Mouse (Mus musculus) kidney, postnatal 0 days (tissue): ENCODE measurements at regions not wholly inside any gene's neighbourhood (a gene's known extent, or its start where the extent isn't known, plus 50 kb on each side); places are given as distances from the start of the nearest gene placed in this dataset.

Experiments
- ATAC-seq: fragments of 200-750 bp; cut with Nextera tagmentation; replicated peaks from 2 replicates; pipeline ENCODE4 v1.8.0; 2017; ENCODE audit warnings: low read depth, moderate number of reproducible peaks, moderate TSS enrichment, moderate library complexity; ENCODE audit not compliant: low FRiP score
- DNase-seq: peaks from one replicate; pipeline ENCODE4 v3.0.0-alpha.2; 2016; ENCODE audit warnings: low spot score
- H3K27ac ChIP-seq: fragments of 300-500 bp; sonication (generic); 2 replicates; pipeline ENCODE4 v1.5.1; 2014; ENCODE audit warnings: mild to moderate bottlenecking
- H3K27me3 ChIP-seq: fragments of 300-500 bp; sonication (generic); 2 replicates; pipeline ENCODE4 v1.6.1; 2014; ENCODE audit warnings: low read length, mixed read lengths; ENCODE audit not compliant: insufficient read depth
- H3K36me3 ChIP-seq: fragments of 300-500 bp; sonication (generic); 2 replicates; pipeline ENCODE4 v1.6.1; 2014; ENCODE audit warnings: low read length, mixed read lengths; ENCODE audit not compliant: insufficient read depth
- H3K4me1 ChIP-seq: fragments of 300-500 bp; sonication (generic); replicated peaks from 2 replicates; pipeline ENCODE4 v1.6.1; 2014; ENCODE audit warnings: antibody characterized with exemption, low read length, mixed read lengths; ENCODE audit not compliant: insufficient read depth
- H3K4me2 ChIP-seq: fragments of 300-500 bp; sonication (generic); 2 replicates; pipeline ENCODE4 v1.6.1; 2014; ENCODE audit warnings: mild to moderate bottlenecking, low read length, moderate library complexity, mixed read lengths
- H3K4me3 ChIP-seq: fragments of 300-500 bp; sonication (generic); replicated peaks from 2 replicates; pipeline ENCODE4 v1.5.1; 2014; ENCODE audit warnings: low read depth, low read length
- H3K9ac ChIP-seq: fragments of 300-500 bp; sonication (generic); 2 replicates; pipeline ENCODE4 v1.6.1; 2014; ENCODE audit warnings: low read depth, low read length
- H3K9me3 ChIP-seq: fragments of 300-500 bp; sonication (generic); replicated peaks from 2 replicates; pipeline ENCODE4 v1.6.1; 2016; ENCODE audit warnings: low read length, inconsistent platforms, mixed read lengths
- CTCF ChIP-seq: IDR thresholded peaks from 2 replicates; pipeline ENCODE4 v1.5.1; 2016; ENCODE audit warnings: antibody characterized with exemption, low read depth, mild to moderate bottlenecking, moderate library complexity
- WGBS: fragments of 180-500 bp; shearing (Covaris S2); extraction: QIAGEN DNeasy Blood & Tissue Kit; methylation state at CpG from one replicate; pipeline ENCODE4 v1.1.7; 2014; 5-methylcytosine and 5-hydroxymethylcytosine counted together

- no peaks in the 10 kb centered on the region for H3K36me3 ChIP-seq
- H3K27ac ChIP-seq, result no peak overlapping the region
- 55% methylated on average over 1 of the region's 1 CpGs for WGBS
- no peak overlapping the region for H3K4me2 ChIP-seq
- no peaks in the 10 kb centered on the region for H3K27me3 ChIP-seq
- DNase-seq (no peak), ATAC-seq (no peak)
- H3K9me3 ChIP-seq, result no peaks in the 10 kb centered on the region
- no peaks in the 10 kb centered on the region for H3K4me1 ChIP-seq
- H3K4me3 ChIP-seq, result no peak overlapping the region
- H3K9ac ChIP-seq, result no peak overlapping the region
- no peak for TF ChIP-seq CTCF
Measured at GRCm38 (mm10) chr14:89607550-89607949, 1136.4 kb upstream of the Pcdh20 start.

GRCm38 (mm10) chr14:89597812-89598211 lies 1126.6 kb upstream of the Pcdh20 start:
- H3K4me2 ChIP-seq, result no peak overlapping the region
- TF ChIP-seq CTCF, result no peak
- H3K9me3 ChIP-seq, result no peaks in the 10 kb centered on the region
- no peak overlapping the region for H3K27ac ChIP-seq
- no peak for ATAC-seq
- WGBS, result 84% methylated on average over 1 of the region's 1 CpGs
- no peaks in the 10 kb centered on the region for H3K4me1 ChIP-seq
- DNase-seq, result no peak
- no peak overlapping the region for H3K4me3 ChIP-seq
- no peaks in the 10 kb centered on the region for H3K36me3 ChIP-seq
- H3K9ac ChIP-seq, result no peak overlapping the region
- no peaks in the 10 kb centered on the region for H3K27me3 ChIP-seq

GRCm38 (mm10) chr14:89573576-89573975 lies 1102.4 kb upstream of the Pcdh20 start:
- H3K27ac ChIP-seq, result no peak overlapping the region
- H3K36me3 ChIP-seq, result no peaks in the 10 kb centered on the region
- no peaks in the 10 kb centered on the region for H3K27me3 ChIP-seq
- no peaks in the 10 kb centered on the region for H3K4me1 ChIP-seq
- ATAC-seq, result no peak
- WGBS, result 48% methylated on average over 3 of the region's 3 CpGs
- H3K9me3 ChIP-seq, result no peaks in the 10 kb centered on the region
- no peak overlapping the region for H3K4me3 ChIP-seq
- no peak for DNase-seq
- H3K9ac ChIP-seq, result no peak overlapping the region
- TF ChIP-seq CTCF, result no peak
- H3K4me2 ChIP-seq, result no peak overlapping the region

GRCm38 (mm10) chr14:89571703-89572102 lies 1100.5 kb upstream of the Pcdh20 start:
- no peak for TF ChIP-seq CTCF
- Histone ChIP-seq H3K27me3 (no peaks in the 10 kb centered on the region), H3K9ac (no peak overlapping the region), H3K36me3 (no peaks in the 10 kb centered on the region), H3K27ac (no peak overlapping the region), H3K4me1 (no peaks in the 10 kb centered on the region), H3K4me2 (no peak overlapping the region), H3K9me3 (no peaks in the 10 kb centered on the region), H3K4me3 (no peak overlapping the region)
- no peak for ATAC-seq
- 17% methylated on average over 1 of the region's 1 CpGs for WGBS
- DNase-seq, result peak; percentile 48

- no peak for TF ChIP-seq CTCF
- 30% methylated on average over 3 of the region's 3 CpGs for WGBS
- no peak overlapping the region for H3K27ac ChIP-seq
- no peak overlapping the region for H3K4me2 ChIP-seq
- H3K9ac ChIP-seq, result no peak overlapping the region
- no peaks in the 10 kb centered on the region for H3K9me3 ChIP-seq
- H3K4me1 ChIP-seq, result no peaks in the 10 kb centered on the region
- no peaks in the 10 kb centered on the region for H3K27me3 ChIP-seq
- no peak for ATAC-seq
- no peak overlapping the region for H3K4me3 ChIP-seq
- H3K36me3 ChIP-seq, result no peaks in the 10 kb centered on the region
- peak; percentile 61 for DNase-seq
Measured at GRCm38 (mm10) chr14:89559822-89560477, 1088.8 kb upstream of the Pcdh20 start.

GRCm38 (mm10) chr14:89557334-89557733 lies 1086.1 kb upstream of the Pcdh20 start:
- DNase-seq, result no peak

GRCm38 (mm10) chr14:89556245-89556644 lies 1085.0 kb upstream of the Pcdh20 start:
- no peaks in the 10 kb centered on the region for H3K9me3 ChIP-seq
- no peaks in the 10 kb centered on the region for H3K27me3 ChIP-seq
- DNase-seq, result no peak
- no peak overlapping the region for H3K27ac ChIP-seq
- ATAC-seq, result no peak
- no peaks in the 10 kb centered on the region for H3K36me3 ChIP-seq
- WGBS, result 77% methylated on average over 2 of the region's 2 CpGs
- H3K9ac ChIP-seq, result no peak overlapping the region
- H3K4me1 ChIP-seq, result no peaks in the 10 kb centered on the region
- H3K4me3 ChIP-seq, result no peak overlapping the region
- no peak overlapping the region for H3K4me2 ChIP-seq
- TF ChIP-seq CTCF, result no peak

More at GRCm38 (mm10) chr14:89557334-89557733, 1086.1 kb upstream of the Pcdh20 start:
- no peak for TF ChIP-seq CTCF
- ATAC-seq, result no peak
- Histone ChIP-seq H3K4me1 (no peaks in the 10 kb centered on the region), H3K36me3 (no peaks in the 10 kb centered on the region), H3K27ac (no peak overlapping the region), H3K4me3 (no peak overlapping the region), H3K9me3 (no peaks in the 10 kb centered on the region), H3K9ac (no peak overlapping the region), H3K4me2 (no peak overlapping the region), H3K27me3 (no peaks in the 10 kb centered on the region)
